In the genomic region with DNA sequence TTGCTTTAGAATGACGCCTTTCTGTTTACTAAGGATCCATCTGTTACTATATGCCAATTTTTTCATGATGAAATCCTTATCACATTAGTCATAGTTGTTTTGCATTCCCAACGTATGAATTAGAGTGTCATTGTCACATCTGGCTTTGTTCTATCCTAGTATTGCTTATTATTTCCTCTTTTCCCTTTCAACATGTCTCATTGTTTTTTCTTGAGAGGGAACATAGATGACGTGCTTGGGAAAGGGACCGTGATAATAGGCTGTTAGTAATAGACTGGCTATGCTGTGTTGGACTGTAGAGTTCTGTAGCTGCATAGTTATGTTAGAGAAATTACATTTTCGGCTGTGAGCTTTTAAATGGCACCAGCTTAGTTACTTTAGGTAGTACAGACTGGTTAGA, we compare ENCODE assay signal across 15 mouse cellular contexts.
"Had no signal": no experiment of that assay in that cellular context is flagged by ENCODE, and none has a peak within 500 bp of the region (broad histone marks: within the 10 kb centered on the region; RNA-seq: fewer than 3 reads in every experiment).

No protein-coding gene starts in this region.

- H3K9me3 ChIP-seq: liver, embryonic 12.5 days; megakaryocyte, embryonic 14.5 days; midbrain, embryonic 13.5 days; midbrain, embryonic 15.5 days; neural tube, embryonic 12.5 days; stomach, embryonic 15.5 days had no signal

- H3K9ac ChIP-seq: liver, embryonic 12.5 days; liver, embryonic 14.5 days; lung, embryonic 14.5 days; midbrain, embryonic 13.5 days; midbrain, embryonic 15.5 days; neural tube, embryonic 12.5 days; stomach, embryonic 15.5 days had no signal

- H3K27me3 ChIP-seq: liver, embryonic 12.5 days; megakaryocyte, embryonic 14.5 days; midbrain, embryonic 13.5 days; midbrain, embryonic 15.5 days; neural tube, embryonic 12.5 days; stomach, embryonic 15.5 days had no signal

- H3K36me3 ChIP-seq: liver, embryonic 12.5 days; midbrain, embryonic 13.5 days; midbrain, embryonic 15.5 days; neural tube, embryonic 12.5 days; stomach, embryonic 15.5 days had no signal

- H3K4me1 ChIP-seq: megakaryocyte, embryonic 14.5 days; midbrain, embryonic 13.5 days; midbrain, embryonic 15.5 days; neural tube, embryonic 12.5 days; stomach, embryonic 15.5 days had no signal

- DNase-seq: lung, embryonic 14.5 days; right cerebral cortex, postnatal 14 days; thymus, adult 2 months; thymus, postnatal 25 days; thymus, postnatal 4 days had no signal

- H3K4me2 ChIP-seq: liver, embryonic 12.5 days; lung, embryonic 14.5 days; midbrain, embryonic 11.5 days; midbrain, embryonic 13.5 days; midbrain, embryonic 15.5 days; neural tube, embryonic 12.5 days; stomach, embryonic 15.5 days had no signal

- H3K27ac ChIP-seq: liver, embryonic 12.5 days; liver, embryonic 14.5 days; macrophage; midbrain, embryonic 13.5 days; midbrain, embryonic 15.5 days; neural tube, embryonic 12.5 days; stomach, embryonic 15.5 days; stomach, postnatal 0 days had no signal

- ATAC-seq: liver, embryonic 12.5 days; midbrain, embryonic 13.5 days; midbrain, embryonic 15.5 days had no signal

- H3K4me3 ChIP-seq: liver, embryonic 12.5 days; megakaryocyte, embryonic 14.5 days; midbrain, embryonic 13.5 days; midbrain, embryonic 15.5 days; neural tube, embryonic 12.5 days; stomach, embryonic 15.5 days had no signal
